Mouse (Mus musculus): ENCODE data around the gene Slco4c1. TPM values are rescaled to one million over a fixed set of nuclear protein-coding genes. Genes with fewer than 3 reads are reported as not detected.
A peak's percentile ranks its signal among the peaks of the same experiment; 100 is the strongest.

Slco4c1 gene
- polyA plus RNA-seq (2012; rRNA removed): 1.1 and 1.6 TPM in 2 replicates

DNA sequence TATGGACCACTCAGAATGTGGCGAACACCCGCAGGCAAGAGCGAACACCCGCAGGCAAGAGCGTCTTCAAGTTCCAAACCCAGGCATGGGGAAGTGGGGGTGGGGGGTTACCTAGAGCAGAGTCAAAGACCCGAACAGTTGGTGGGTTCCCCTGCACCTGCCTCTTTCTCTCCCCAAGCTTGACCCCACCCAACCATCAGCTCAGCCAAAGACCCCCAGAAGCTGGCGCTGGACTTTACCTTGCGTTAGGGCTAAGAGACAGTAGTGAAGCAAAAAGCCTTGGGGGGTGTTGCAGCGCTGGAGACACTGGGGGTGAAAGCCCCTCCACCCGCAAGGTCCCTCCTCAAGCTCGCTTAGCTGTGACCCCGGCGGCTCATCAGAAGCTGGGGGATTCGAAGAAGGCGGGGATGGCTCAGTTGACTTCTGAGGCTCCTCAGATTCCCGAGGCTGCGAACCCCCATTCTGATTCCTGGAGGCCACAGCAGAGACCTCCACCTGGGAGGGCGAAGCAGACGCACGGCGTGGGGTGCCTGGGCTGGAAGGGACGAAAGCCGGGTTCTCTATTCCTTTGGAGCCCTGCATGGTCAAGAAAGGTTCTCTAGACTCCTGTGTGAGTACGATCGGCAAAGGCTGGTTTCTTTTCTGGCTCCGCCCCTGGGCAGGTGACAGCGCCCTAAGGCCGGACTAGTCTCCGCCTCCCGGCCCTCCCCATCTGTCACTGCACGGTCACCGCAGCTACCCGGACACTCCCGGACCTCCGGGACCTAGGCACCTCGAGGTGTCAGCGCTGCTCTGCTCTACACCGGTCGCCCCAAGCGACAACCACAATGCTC is at the start of gene Slco4c1:
Gene Slco4c1, minus strand, starts transcription at position 644 of the 833 bp plus-strand sequence.
- no peaks in the 10 kb centered on the region for H3K4me1 ChIP-seq (ENCODE audit: control insufficient read depth, insufficient read depth, low read length)
- no peaks in the 10 kb centered on the region for H3K36me3 ChIP-seq (ENCODE audit: control insufficient read depth, insufficient read depth, low read length)
- peak; percentile 78 for DNase-seq
- H3K27me3 ChIP-seq (replicated peaks; ENCODE audit: control insufficient read depth, insufficient read depth, low read length): no peaks in the 10 kb centered on the region
- no peak for TF ChIP-seq POLR2A (IDR thresholded peaks at IDR 0.05; ENCODE audit: low read depth, low read length)
- no peak for TF ChIP-seq CTCF (conservative IDR thresholded peaks at IDR 0.05; ENCODE audit: insufficient read depth, insufficient read length, low read depth, low read length)
- peak within 1 kb of the TSS; percentile 43 for H3K4me3 ChIP-seq (ENCODE audit: insufficient read depth, low read depth, low read length)
- WGBS: 3% methylated on average over 40 of the region's 40 CpGs
- no peak within 1 kb of the TSS for H3K27ac ChIP-seq (ENCODE audit: insufficient read depth, low read depth, low read length)

DNA sequence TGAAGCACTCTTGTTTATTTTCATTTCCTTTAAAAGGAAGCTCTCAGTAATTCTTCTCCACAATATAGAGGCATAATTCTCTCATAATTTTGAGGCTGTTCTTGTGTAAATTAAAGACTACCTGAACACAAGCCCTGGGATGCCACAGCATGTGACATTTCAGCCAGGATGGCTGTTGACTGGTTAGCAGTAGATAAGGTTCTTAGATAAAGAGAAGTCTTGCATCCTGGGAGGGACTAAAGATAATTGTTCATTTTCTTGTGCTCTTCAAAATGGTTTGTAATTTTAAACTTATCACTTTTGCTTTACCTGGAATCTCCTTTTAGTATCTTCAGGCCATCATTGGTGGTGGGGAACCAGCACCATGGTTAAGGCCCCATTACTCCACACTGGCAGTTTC is 45.4 kb upstream of the Slco4c1 start:
- DNase-seq: no peak
- no peak overlapping the region for H3K27ac ChIP-seq (ENCODE audit: insufficient read depth, low read depth, low read length)
- no peak overlapping the region for H3K4me3 ChIP-seq (ENCODE audit: insufficient read depth, low read depth, low read length)
- no peaks in the 10 kb centered on the region for H3K27me3 ChIP-seq (replicated peaks; ENCODE audit: control insufficient read depth, insufficient read depth, low read length)
- no peaks in the 10 kb centered on the region for H3K36me3 ChIP-seq (ENCODE audit: control insufficient read depth, insufficient read depth, low read length)
- no peaks in the 10 kb centered on the region for H3K4me1 ChIP-seq (ENCODE audit: control insufficient read depth, insufficient read depth, low read length)
- TF ChIP-seq POLR2A (IDR thresholded peaks at IDR 0.05; ENCODE audit: low read depth, low read length) (no peak), CTCF (conservative IDR thresholded peaks at IDR 0.05; ENCODE audit: insufficient read depth, insufficient read length, low read depth, low read length) (no peak)

DNA sequence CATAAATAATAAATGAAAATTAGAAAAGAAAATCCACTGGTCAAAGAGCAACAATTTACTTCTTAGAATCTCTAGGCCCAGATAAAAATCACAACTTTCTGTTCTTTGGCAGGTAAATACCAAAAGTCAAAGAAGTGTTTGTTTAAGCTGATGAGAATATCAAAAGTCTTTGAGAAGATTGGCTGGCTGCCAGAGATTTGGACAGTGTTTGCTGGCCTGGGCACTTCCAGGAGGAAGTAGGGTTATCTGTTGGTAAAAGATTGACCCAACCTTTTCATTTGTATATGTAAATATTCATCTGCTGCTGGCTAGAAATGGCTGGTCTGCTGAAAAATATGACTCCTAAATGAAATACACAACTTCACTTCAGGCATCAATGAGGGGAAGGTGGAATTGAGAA is 11.8 kb upstream of the Slco4c1 start:
- Histone ChIP-seq H3K27me3 (replicated peaks; ENCODE audit: control insufficient read depth, insufficient read depth, low read length) (no peaks in the 10 kb centered on the region), H3K4me3 (ENCODE audit: insufficient read depth, low read depth, low read length) (no peak overlapping the region), H3K27ac (ENCODE audit: insufficient read depth, low read depth, low read length) (no peak overlapping the region), H3K4me1 (ENCODE audit: control insufficient read depth, insufficient read depth, low read length) (no peaks in the 10 kb centered on the region), H3K36me3 (ENCODE audit: control insufficient read depth, insufficient read depth, low read length) (no peaks in the 10 kb centered on the region)
- DNase-seq: no peak
- TF ChIP-seq CTCF (conservative IDR thresholded peaks at IDR 0.05; ENCODE audit: insufficient read depth, insufficient read length, low read depth, low read length): no peak
- TF ChIP-seq POLR2A (IDR thresholded peaks at IDR 0.05; ENCODE audit: low read depth, low read length): no peak

DNA sequence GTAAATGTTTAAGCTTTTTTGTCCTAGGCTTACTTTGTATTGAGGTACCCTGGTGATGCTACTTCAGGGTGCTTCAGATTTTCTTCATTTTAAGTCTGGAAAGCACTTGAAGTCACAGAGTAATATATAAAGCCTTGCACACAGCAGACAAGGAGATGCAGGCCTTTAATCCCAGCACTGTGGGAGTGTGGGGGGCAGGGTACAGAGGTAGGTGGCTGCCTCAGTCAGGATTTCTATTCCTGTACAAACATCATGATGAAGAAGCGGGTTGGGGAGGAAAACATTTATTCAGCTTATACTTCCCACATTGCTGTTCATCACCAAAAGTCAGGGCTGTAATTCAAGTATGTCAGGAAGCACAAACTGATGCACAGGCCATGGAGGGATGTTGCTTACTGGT is 6.6 kb upstream of the Slco4c1 start:
- Histone ChIP-seq H3K27me3 (replicated peaks; ENCODE audit: control insufficient read depth, insufficient read depth, low read length) (no peaks in the 10 kb centered on the region), H3K4me1 (ENCODE audit: control insufficient read depth, insufficient read depth, low read length) (no peaks in the 10 kb centered on the region), H3K27ac (ENCODE audit: insufficient read depth, low read depth, low read length) (no peak overlapping the region), H3K4me3 (ENCODE audit: insufficient read depth, low read depth, low read length) (no peak overlapping the region), H3K36me3 (ENCODE audit: control insufficient read depth, insufficient read depth, low read length) (no peaks in the 10 kb centered on the region)
- TF ChIP-seq POLR2A (IDR thresholded peaks at IDR 0.05; ENCODE audit: low read depth, low read length): no peak
- TF ChIP-seq CTCF (conservative IDR thresholded peaks at IDR 0.05; ENCODE audit: insufficient read depth, insufficient read length, low read depth, low read length): no peak
- WGBS: 59% methylated on average over 1 of the region's 1 CpGs
- DNase-seq: no peak

DNA sequence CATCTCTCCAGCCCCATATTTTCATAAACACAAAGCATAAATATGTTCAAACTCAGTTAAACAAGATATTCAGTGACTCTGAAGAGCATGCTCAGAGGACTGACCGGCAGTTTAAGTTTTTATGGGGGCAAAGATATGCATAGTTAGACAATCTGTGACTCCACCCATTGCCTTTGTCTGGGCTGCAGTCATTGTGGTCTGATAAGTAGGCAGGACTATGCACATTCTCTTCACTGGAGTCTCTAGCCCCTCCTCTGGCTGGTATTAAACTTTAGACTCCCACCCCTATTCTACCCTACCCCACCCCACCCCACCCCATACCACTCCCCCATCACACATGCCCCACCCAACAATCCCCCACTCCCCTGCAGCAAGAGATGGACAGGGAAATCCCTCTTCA is 4.1 kb upstream of the Slco4c1 start:
- no peak overlapping the region for H3K4me3 ChIP-seq (ENCODE audit: insufficient read depth, low read depth, low read length)
- H3K27me3 ChIP-seq (replicated peaks; ENCODE audit: control insufficient read depth, insufficient read depth, low read length): no peaks in the 10 kb centered on the region
- no peak for DNase-seq
- no peaks in the 10 kb centered on the region for H3K4me1 ChIP-seq (ENCODE audit: control insufficient read depth, insufficient read depth, low read length)
- H3K27ac ChIP-seq (ENCODE audit: insufficient read depth, low read depth, low read length): no peak overlapping the region
- no peaks in the 10 kb centered on the region for H3K36me3 ChIP-seq (ENCODE audit: control insufficient read depth, insufficient read depth, low read length)
- 76% methylated on average over 1 of the region's 1 CpGs for WGBS
- no peak for TF ChIP-seq CTCF (conservative IDR thresholded peaks at IDR 0.05; ENCODE audit: insufficient read depth, insufficient read length, low read depth, low read length)
- no peak for TF ChIP-seq POLR2A (IDR thresholded peaks at IDR 0.05; ENCODE audit: low read depth, low read length)

DNA sequence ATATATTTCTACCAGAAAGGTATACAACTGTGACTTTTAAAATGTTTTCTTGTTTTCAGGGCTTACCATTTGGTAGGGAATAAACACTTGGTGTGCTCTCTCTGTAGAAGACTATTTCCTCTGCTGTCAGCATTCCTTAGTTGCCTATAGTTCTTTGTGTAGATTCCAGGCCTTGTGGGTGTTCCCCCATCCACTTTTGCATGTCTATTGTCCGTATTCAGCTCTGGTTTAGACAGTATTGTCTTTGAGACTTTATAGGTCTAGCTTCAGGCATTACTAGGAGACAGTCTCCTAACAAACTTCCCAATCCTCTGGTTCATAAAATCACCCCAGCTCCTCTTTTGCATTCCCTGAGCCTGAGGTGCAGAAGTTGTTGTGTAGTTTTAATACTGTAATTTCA is 2.7 kb upstream of the Slco4c1 start:
- WGBS: 58% methylated on average over 1 of the region's 1 CpGs
- Histone ChIP-seq H3K36me3 (ENCODE audit: control insufficient read depth, insufficient read depth, low read length) (no peaks in the 10 kb centered on the region), H3K4me3 (ENCODE audit: insufficient read depth, low read depth, low read length) (no peak overlapping the region), H3K27ac (ENCODE audit: insufficient read depth, low read depth, low read length) (no peak overlapping the region), H3K27me3 (replicated peaks; ENCODE audit: control insufficient read depth, insufficient read depth, low read length) (no peaks in the 10 kb centered on the region), H3K4me1 (ENCODE audit: control insufficient read depth, insufficient read depth, low read length) (no peaks in the 10 kb centered on the region)
- TF ChIP-seq POLR2A (IDR thresholded peaks at IDR 0.05; ENCODE audit: low read depth, low read length) (no peak), CTCF (conservative IDR thresholded peaks at IDR 0.05; ENCODE audit: insufficient read depth, insufficient read length, low read depth, low read length) (no peak)
- DNase-seq: no peak

DNA sequence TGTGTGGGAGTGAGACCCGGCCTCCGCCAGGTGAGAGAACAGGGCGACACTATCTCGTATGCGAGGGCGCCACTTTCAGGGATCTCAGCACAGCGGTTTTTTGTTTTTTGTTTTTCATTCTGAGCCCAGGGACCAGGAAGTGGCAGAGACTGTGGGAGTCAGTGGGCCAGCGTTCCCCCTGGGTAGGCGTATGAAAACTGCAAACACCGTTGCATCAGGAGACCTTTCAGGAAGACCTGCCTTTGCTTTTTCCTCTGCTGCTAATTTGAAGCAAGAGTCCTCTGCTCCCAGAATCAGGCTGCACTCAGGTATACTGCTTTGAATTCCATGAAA is 356 bp upstream of the Slco4c1 start:
- DNase-seq: no peak
- H3K4me1 ChIP-seq (ENCODE audit: control insufficient read depth, insufficient read depth, low read length): no peaks in the 10 kb centered on the region
- H3K36me3 ChIP-seq (ENCODE audit: control insufficient read depth, insufficient read depth, low read length): no peaks in the 10 kb centered on the region
- peak overlapping the region; percentile 43 for H3K4me3 ChIP-seq (ENCODE audit: insufficient read depth, low read depth, low read length)
- H3K27me3 ChIP-seq (replicated peaks; ENCODE audit: control insufficient read depth, insufficient read depth, low read length): no peaks in the 10 kb centered on the region
- H3K27ac ChIP-seq (ENCODE audit: insufficient read depth, low read depth, low read length): no peak overlapping the region
- WGBS: 2% methylated on average over 10 of the region's 10 CpGs
- TF ChIP-seq POLR2A (IDR thresholded peaks at IDR 0.05; ENCODE audit: low read depth, low read length) (no peak), CTCF (conservative IDR thresholded peaks at IDR 0.05; ENCODE audit: insufficient read depth, insufficient read length, low read depth, low read length) (no peak)
